Mouse (Mus musculus) testis, adult 2 months (tissue): Measurements from ENCODE around the gene Scgn.

Source experiments
- CTCF ChIP-seq: fragments of 200-500 bp; IDR thresholded peaks from 2 replicates; pipeline ENCODE4 v1.5.1; 2012; ENCODE audit warnings: low read depth, mild to moderate bottlenecking, inconsistent platforms, low read length, moderate library complexity; ENCODE audit not compliant: control insufficient read depth, insufficient read depth, insufficient replicate concordance
- POLR2A ChIP-seq: fragments of 200-500 bp; IDR thresholded peaks from 2 replicates; pipeline ENCODE4 v1.6.1; 2012; ENCODE audit warnings: low read depth, mild to moderate bottlenecking, inconsistent platforms, low read length, moderate library complexity; ENCODE audit not compliant: control insufficient read depth

DNA sequence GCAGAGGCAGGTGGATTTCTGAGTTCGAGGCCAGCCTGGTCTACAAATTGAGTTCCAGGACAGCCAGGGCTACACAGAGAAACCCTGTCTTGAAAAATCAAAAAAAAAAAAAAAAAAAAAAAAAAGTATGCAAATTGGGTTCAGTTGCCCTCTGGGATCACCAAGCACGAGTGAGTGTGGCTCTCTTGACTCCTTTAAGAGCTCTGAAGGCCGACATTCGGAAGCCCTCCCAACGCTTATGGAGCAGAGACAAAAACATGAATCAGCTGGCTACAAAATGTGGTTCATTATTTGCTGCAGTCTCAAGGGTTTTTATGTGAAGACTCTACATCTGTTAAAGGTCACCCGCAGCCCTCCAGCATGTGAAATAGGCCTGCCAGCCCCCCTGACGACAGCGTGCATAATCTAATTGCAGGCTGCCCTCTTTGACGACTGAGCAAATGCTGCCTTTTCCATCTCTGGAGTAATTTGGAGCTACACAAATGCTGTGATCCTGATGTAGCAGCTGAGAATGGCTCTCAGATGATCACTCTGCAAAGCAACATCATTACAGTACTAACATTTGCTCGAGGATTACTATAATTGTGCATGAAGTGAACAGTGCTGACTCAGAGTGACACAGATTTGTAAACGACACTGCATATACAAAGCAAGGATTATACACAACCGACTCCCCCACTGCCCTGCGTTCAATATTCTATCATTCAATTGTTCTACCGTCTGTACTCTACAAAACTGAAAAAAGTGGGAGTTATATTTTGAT lies 41.3 kb downstream of the Scgn start:
- TF ChIP-seq CTCF (no peak), POLR2A (no peak)
